Comparison of ENCODE assay signal across 27 mouse cellular contexts in the genomic region with DNA sequence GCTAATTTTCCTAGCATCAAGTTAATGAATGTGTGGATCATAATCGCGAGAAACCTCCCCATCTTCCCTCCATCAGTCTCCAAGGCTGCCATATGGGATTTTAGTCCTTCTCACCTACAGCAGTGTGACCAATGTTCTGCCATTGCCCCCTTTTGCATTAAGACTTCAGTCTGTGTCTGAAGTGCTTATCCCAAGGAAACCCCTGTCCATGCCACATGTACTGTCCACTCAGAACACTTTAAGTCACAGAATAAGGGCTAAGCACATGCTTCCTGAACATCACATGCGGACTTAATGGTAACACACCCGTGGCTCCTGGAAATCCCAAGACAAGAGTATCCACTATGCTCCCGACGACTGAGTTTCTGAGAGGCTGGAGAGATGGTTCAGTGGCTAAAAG.
"Had no signal": no experiment of that assay in that cellular context is flagged by ENCODE, and none has a peak within 500 bp of the region (broad histone marks: within the 10 kb centered on the region; RNA-seq: fewer than 3 reads in every experiment).

No protein-coding gene starts in this region.

- ATAC-seq: forebrain, embryonic 13.5 days; forebrain, embryonic 14.5 days; forebrain, embryonic 15.5 days; forebrain, embryonic 16.5 days; forebrain, postnatal 0 days had no signal

- H3K9me3 ChIP-seq: embryonic facial prominence, embryonic 10.5 days; embryonic facial prominence, embryonic 12.5 days; embryonic facial prominence, embryonic 13.5 days; embryonic facial prominence, embryonic 15.5 days; forebrain, embryonic 10.5 days; forebrain, embryonic 12.5 days; forebrain, embryonic 13.5 days; forebrain, embryonic 15.5 days had no signal

- H3K27me3 ChIP-seq: embryonic facial prominence, embryonic 12.5 days; embryonic facial prominence, embryonic 13.5 days; embryonic facial prominence, embryonic 15.5 days had no signal

- H3K9ac ChIP-seq: embryonic facial prominence, embryonic 12.5 days; embryonic facial prominence, embryonic 13.5 days; embryonic facial prominence, embryonic 15.5 days; forebrain, embryonic 12.5 days; forebrain, embryonic 13.5 days; forebrain, embryonic 15.5 days; forebrain, postnatal 0 days had no signal

- DNase-seq: cerebellum, adult 8-10 months; cerebellum, adult 9-10 months; cerebellum, adult 9-11 months; cerebellum, postnatal 10 days; cerebellum, postnatal 14 days; cerebellum, postnatal 25 days; cerebellum, postnatal 36 days; embryo, embryonic 11 days; forebrain, postnatal 0 days; gastrocnemius, adult 2 months; gastrocnemius, postnatal 10 days; gastrocnemius, postnatal 14 days; gastrocnemius, postnatal 25 days; gastrocnemius, postnatal 36 days; heart, adult 18-20 months; heart, adult 2 months had no signal

- H3K27ac ChIP-seq: embryonic facial prominence, embryonic 10.5 days; embryonic facial prominence, embryonic 12.5 days; embryonic facial prominence, embryonic 13.5 days; embryonic facial prominence, embryonic 15.5 days; forebrain, embryonic 10.5 days; forebrain, embryonic 12.5 days; forebrain, embryonic 13.5 days; forebrain, embryonic 15.5 days; gastrocnemius, adult 2 months; heart, adult 2 months had no signal

- H3K4me3 ChIP-seq: embryonic facial prominence, embryonic 10.5 days; embryonic facial prominence, embryonic 12.5 days; embryonic facial prominence, embryonic 13.5 days; embryonic facial prominence, embryonic 15.5 days; erythroblast, embryonic 14.5 days; forebrain, embryonic 10.5 days; forebrain, embryonic 12.5 days; forebrain, embryonic 13.5 days; forebrain, embryonic 15.5 days; gastrocnemius, adult 2 months; heart, adult 2 months had no signal

- H3K4me2 ChIP-seq: embryonic facial prominence, embryonic 12.5 days; embryonic facial prominence, embryonic 13.5 days; embryonic facial prominence, embryonic 15.5 days; forebrain, embryonic 12.5 days; forebrain, embryonic 13.5 days; forebrain, embryonic 15.5 days had no signal

- H3K36me3 ChIP-seq: embryonic facial prominence, embryonic 10.5 days; embryonic facial prominence, embryonic 12.5 days; embryonic facial prominence, embryonic 13.5 days; embryonic facial prominence, embryonic 15.5 days; forebrain, embryonic 10.5 days; forebrain, embryonic 12.5 days; forebrain, embryonic 15.5 days had no signal
